Mouse (Mus musculus) liver, embryonic 11.5 days (tissue): ENCODE results near the gene Grin2d. TPM values are rescaled to one million over a fixed set of nuclear protein-coding genes. Genes with fewer than 3 reads are reported as not detected.
A peak's percentile ranks its signal among the peaks of the same experiment; 100 is the strongest.

Experiments used
- ATAC-seq: fragments of 200-750 bp; cut with Nextera tagmentation; replicated peaks from 2 replicates; pipeline ENCODE4 v1.8.0; 2017; ENCODE audit warnings: moderate number of reproducible peaks, mild to moderate bottlenecking, moderate TSS enrichment, moderate library complexity; ENCODE audit not compliant: low FRiP score
- DNase-seq: peaks from one replicate; pipeline ENCODE4 v3.0.0-alpha.2; 2017; ENCODE audit warnings: low spot score
- H3K27ac ChIP-seq: fragments of 300-500 bp; sonication (generic); 2 replicates; pipeline ENCODE4 v1.5.1; 2014; ENCODE audit warnings: mild to moderate bottlenecking, low read depth, low read length, control low read depth
- H3K27me3 ChIP-seq: fragments of 300-500 bp; sonication (generic); replicated peaks from 2 replicates; pipeline ENCODE4 v1.6.1; 2014; ENCODE audit warnings: low read length, mixed read lengths; ENCODE audit not compliant: control insufficient read depth, insufficient read depth
- H3K36me3 ChIP-seq: fragments of 300-500 bp; sonication (generic); 2 replicates; pipeline ENCODE4 v1.6.1; 2014; ENCODE audit warnings: mild to moderate bottlenecking, low read length, moderate library complexity, mixed read lengths; ENCODE audit not compliant: control insufficient read depth, insufficient read depth
- H3K4me1 ChIP-seq: fragments of 300-500 bp; sonication (generic); replicated peaks from 2 replicates; pipeline ENCODE4 v1.6.1; 2014; ENCODE audit warnings: low read length, mixed read lengths; ENCODE audit not compliant: control insufficient read depth, insufficient read depth
- H3K4me2 ChIP-seq: fragments of 300-500 bp; sonication (generic); 2 replicates; pipeline ENCODE4 v1.6.1; 2014; ENCODE audit warnings: mild to moderate bottlenecking, control low read depth, moderate library complexity
- H3K4me3 ChIP-seq: fragments of 300-500 bp; sonication (generic); 2 replicates; pipeline ENCODE4 v1.5.1; 2014; ENCODE audit warnings: low read depth, low read length, control low read depth
- H3K9ac ChIP-seq: fragments of 300-500 bp; sonication (generic); 2 replicates; pipeline ENCODE4 v1.6.1; 2014; ENCODE audit warnings: low read depth, low read length, control low read depth
- H3K9me3 ChIP-seq: fragments of 300-500 bp; sonication (generic); 2 replicates; pipeline ENCODE4 v1.6.1; 2016; ENCODE audit warnings: low read length, inconsistent platforms, mixed read lengths; ENCODE audit not compliant: control insufficient read depth
- WGBS: fragments of 180-500 bp; shearing (Covaris S2); extraction: QIAGEN DNeasy Blood & Tissue Kit; methylation state at CpG from one replicate; pipeline ENCODE4 v1.1.7; 2014; 5-methylcytosine and 5-hydroxymethylcytosine counted together
- polyA plus RNA-seq: library from polyadenylated mRNA; unstranded; fragments of >200 nt; fragmentation: Nextera tagmentation; extraction: Ambion mirVana; gene quantifications from 2 replicates; pipeline ENCODE4 v1.2.1, GENCODE M21; 2014

Grin2d gene
- polyA plus RNA-seq, 1 experiment from 2014 or later: 0.23 TPM

DNA sequence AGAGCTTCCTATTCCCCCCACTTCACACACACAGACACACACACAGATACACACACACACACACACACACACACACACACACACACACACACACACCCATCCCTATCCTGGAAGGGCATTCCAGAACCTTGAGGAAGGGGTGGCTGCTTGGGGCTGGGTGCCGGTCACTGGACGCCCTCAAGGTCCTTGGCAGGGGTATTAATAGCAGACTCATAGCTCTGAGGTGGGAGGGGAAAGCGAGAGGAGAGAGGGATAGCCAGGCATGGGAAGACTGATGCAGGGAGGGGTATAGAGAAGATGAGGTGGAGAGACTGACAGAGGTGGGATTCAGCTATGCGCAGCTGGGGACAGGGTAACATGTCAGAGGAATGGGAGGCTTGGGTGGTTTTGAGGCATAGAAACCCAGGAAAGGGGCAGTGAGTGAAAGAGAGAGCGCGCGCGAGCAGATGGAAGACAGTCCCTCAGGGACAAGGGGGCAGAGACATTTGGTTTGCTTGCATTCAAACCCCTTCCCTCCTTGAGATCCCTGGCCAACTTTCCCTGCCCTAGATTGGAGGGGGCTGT, 9.0 kb downstream of the Grin2d start:
- H3K27ac ChIP-seq: no peak overlapping the region
- no peak overlapping the region for H3K9ac ChIP-seq
- WGBS: 17% methylated on average over 8 of the region's 8 CpGs
- ATAC-seq (no peak), DNase-seq (no peak)
- no peak overlapping the region for H3K4me3 ChIP-seq
- peaks cover 59% of the 10 kb centered on the region for H3K27me3 ChIP-seq
- peaks cover 15% of the 10 kb centered on the region for H3K4me1 ChIP-seq
- no peaks in the 10 kb centered on the region for H3K9me3 ChIP-seq
- no peaks in the 10 kb centered on the region for H3K36me3 ChIP-seq
- H3K4me2 ChIP-seq: no peak overlapping the region

DNA sequence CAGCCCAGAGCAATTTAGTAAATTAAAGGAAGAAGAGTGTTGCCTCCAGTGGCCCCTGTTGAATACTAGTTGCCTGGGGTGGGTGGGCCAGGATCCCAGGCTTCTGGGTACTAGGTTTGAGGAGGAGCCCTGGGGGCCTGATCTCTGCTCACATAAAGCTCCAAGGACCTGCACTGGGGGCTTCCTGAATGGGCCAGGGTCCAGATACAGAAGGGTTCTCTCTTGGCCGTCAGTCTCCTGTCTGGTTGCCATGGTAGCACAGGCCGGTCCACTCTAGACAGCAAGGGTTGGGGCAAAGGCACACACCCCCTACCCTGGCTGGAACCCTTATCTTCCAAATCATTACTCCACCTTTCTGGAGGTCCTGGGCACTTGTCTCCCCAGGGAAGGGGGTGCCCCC, 10.3 kb downstream of the Grin2d start:
- ATAC-seq: no peak
- Histone ChIP-seq H3K9ac (no peak overlapping the region), H3K27me3 (peaks cover 59% of the 10 kb centered on the region), H3K36me3 (no peaks in the 10 kb centered on the region), H3K4me1 (peaks cover 11% of the 10 kb centered on the region), H3K9me3 (no peaks in the 10 kb centered on the region), H3K27ac (no peak overlapping the region), H3K4me2 (no peak overlapping the region; the same call in 1 of the 2 replicates), H3K4me3 (no peak overlapping the region)
- WGBS: 36% methylated on average over 2 of the region's 2 CpGs
- DNase-seq: no peak

DNA sequence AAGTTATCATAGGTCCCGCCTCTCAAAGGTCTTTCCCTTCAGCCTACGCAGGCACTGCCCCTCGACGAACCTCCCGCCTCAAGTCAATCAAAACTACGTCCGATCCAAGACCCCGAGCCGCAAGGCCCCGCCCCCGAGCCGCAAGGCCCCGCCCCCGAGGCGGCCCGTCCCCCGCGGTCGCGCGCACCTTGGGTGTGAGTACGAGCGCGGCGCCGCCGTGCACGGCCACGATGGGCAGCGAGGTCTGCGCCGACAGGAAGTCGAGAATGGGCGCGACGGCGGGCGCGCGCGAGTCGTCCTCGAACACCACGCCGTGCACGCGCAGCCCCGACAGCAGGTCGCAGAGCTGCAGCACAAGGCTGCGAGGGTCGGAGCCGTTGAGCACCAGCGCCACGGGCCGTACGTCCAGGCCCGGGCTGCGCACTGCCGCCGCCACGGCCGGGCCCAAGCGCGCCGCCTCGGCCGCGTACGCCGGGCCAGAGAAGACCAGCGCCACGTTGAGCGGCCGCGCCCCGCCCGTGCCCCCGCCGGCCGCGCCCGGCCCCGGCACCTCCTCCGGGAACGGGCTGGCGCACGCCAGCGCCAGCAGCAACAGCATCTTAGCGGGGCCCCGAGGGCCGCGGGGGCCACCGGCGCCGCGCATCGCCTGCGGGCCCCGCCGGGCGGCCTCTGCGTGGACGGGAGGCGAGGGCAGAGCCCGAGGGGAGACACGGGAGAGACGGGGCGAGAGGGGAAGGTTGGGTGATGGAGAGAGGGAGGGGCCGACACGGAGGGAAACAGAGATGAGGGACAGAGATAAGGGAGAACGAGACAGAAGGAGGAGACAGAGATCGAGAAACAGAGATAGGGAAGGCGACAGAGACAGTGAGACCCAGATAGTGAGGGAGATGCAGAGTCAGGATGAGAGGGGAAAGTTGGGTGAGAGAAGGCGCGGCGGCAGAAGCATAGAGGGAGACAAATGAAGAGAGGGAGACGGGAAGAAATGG, 12.0 kb downstream of the Grin2d start:
- peak overlapping the region; percentile 96 for H3K4me2 ChIP-seq
- no peaks in the 10 kb centered on the region for H3K9me3 ChIP-seq
- H3K4me1 ChIP-seq: peaks cover 11% of the 10 kb centered on the region
- peak overlapping the region; percentile 76 for H3K4me3 ChIP-seq
- H3K9ac ChIP-seq: peak overlapping the region; percentile 78
- H3K27ac ChIP-seq: peak overlapping the region; percentile 32; the same call in 1 of the 2 replicates
- peak; percentile 93 for DNase-seq
- under 1% methylated on average over 115 of the region's 117 CpGs for WGBS
- peaks cover 57% of the 10 kb centered on the region for H3K27me3 ChIP-seq
- peak; percentile 73 for ATAC-seq
- no peaks in the 10 kb centered on the region for H3K36me3 ChIP-seq

DNA sequence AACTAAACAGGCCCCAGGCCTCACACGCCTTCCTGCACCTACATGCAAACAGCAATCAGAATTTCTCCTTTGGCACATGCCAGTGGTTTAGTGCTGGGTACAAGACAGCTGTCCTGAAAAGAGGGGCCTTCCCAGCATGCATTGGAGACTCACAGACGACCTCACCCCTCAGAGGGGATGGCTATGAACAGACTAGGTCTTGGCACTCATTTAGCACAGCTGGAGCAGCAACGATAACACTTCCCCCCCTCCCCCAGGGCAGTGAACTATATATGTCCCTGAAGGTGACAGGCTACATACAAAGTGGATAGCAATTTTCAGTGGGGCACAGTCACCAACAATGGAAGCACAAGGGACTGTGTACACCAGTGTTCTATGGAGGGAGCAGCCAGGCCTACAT, 13.7 kb downstream of the Grin2d start:
- DNase-seq (no peak), ATAC-seq (no peak)
- Histone ChIP-seq H3K9ac (no peak overlapping the region), H3K27ac (no peak overlapping the region), H3K36me3 (no peaks in the 10 kb centered on the region), H3K4me3 (no peak overlapping the region), H3K4me2 (no peak overlapping the region), H3K4me1 (peaks cover 6% of the 10 kb centered on the region), H3K9me3 (no peaks in the 10 kb centered on the region), H3K27me3 (peaks cover 50% of the 10 kb centered on the region)
- 66% methylated on average over 3 of the region's 3 CpGs for WGBS

DNA sequence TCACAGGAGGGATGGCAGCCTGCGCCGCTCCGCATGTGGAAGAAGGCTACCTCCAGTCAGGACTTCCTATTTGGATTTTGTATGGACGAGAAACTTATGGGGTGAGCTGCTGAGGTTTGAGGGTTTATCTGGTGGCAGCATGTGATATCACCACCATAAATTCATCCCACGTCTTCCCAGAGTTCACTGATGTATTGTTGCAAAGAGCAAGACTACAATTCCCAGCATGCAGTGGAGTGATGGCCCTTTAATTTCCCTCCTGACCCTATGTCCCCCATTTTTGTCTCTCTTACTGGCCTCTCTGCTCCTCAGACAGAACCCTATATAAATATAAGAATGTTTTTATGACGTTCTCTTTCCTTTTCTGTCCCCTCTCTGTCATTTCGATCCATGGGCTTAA, 15.4 kb downstream of the Grin2d start:
- peaks cover 46% of the 10 kb centered on the region for H3K27me3 ChIP-seq
- H3K27ac ChIP-seq: no peak overlapping the region
- no peak overlapping the region for H3K4me2 ChIP-seq
- H3K36me3 ChIP-seq: no peaks in the 10 kb centered on the region
- H3K4me1 ChIP-seq: peaks cover 3% of the 10 kb centered on the region; the same call in 1 of the 2 replicates
- no peaks in the 10 kb centered on the region for H3K9me3 ChIP-seq
- WGBS: 79% methylated on average over 7 of the region's 7 CpGs
- no peak overlapping the region for H3K4me3 ChIP-seq
- ATAC-seq: no peak
- no peak overlapping the region for H3K9ac ChIP-seq
- DNase-seq: no peak

DNA sequence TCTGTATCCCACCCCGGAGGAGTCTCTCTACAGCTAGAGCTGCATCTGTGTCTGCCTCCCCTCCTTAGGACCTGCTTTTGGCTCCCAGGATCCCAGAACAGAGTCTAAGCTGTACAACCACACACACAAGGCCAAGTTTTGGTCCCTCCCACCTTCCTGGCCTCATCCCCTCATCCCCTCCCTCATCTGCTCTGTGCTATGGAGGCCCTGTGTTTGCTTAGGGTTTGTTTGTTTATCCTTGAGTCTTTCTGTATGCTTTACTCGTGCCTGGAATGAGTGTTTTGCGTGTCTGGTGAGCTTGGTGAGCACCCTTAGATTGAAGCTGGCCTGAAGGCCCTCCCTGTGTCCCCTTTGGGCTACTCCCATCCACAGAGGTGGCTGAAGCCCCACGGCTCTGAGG, 19.2 kb downstream of the Grin2d start:
- Histone ChIP-seq H3K9me3 (no peaks in the 10 kb centered on the region), H3K27ac (no peak overlapping the region), H3K4me2 (no peak overlapping the region), H3K36me3 (no peaks in the 10 kb centered on the region), H3K4me3 (no peak overlapping the region), H3K9ac (no peak overlapping the region), H3K4me1 (0 out of 2 replicates have a peak, but pooled peaks cover 2% of the 10 kb centered on the region), H3K27me3 (peaks cover 56% of the 10 kb centered on the region)
- DNase-seq (no peak), ATAC-seq (no peak)
- WGBS: 46% methylated on average over 4 of the region's 4 CpGs

DNA sequence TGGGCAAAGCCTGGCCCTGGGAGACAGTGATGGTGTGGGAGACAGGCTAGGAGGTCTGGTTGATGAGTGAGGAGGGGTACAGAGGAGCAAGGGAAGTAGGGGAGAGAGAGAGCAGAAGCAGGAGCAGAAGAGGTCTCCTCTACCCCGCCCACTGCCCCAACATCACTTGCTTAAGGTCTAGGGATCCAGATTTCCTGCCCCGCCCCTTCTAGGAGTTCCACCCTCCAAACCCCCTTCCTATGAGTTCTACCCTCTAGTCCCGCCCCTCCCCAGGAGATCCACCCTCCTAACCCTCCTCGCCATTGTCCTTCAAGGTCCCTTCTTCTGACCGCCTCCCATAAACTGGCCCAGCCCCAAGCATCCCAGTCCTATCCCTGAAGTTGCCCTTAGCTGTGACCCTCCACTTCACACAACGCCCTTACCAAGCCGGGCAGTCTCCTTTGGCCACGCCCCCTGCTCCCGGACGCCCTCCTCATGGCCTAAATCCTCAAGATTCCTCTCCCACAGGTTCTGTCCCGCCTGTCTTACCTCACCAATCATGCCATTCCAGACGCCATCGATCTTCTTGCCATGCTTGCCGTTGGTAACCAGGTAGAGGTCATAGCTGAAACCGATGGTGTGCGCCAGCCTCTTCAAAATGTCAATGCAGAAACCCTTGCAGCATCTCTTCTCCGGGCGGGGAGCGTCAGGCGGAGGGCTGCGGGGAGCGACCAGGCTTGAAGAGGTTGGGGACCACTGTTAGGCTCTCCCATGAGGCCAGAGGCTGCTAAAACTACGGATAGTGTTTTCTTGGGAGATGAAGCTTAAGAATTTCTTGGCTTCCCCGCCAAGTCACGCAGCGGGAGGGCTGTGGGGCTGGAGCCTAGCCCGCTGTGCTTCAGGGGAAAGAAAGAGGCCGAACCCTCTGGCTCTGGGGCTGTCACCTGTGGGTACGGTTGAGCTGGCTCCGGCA, 21.0 kb downstream of the Grin2d start:
- ATAC-seq: no peak
- WGBS: 4% methylated on average over 30 of the region's 30 CpGs
- Histone ChIP-seq H3K4me3 (peak overlapping the region; percentile 28), H3K36me3 (no peaks in the 10 kb centered on the region), H3K9me3 (no peaks in the 10 kb centered on the region), H3K9ac (no peak overlapping the region), H3K4me2 (peak overlapping the region; percentile 58), H3K27me3 (peaks cover 50% of the 10 kb centered on the region), H3K27ac (no peak overlapping the region), H3K4me1 (0 out of 2 replicates have a peak, but pooled peaks cover 2% of the 10 kb centered on the region)
- no peak for DNase-seq

DNA sequence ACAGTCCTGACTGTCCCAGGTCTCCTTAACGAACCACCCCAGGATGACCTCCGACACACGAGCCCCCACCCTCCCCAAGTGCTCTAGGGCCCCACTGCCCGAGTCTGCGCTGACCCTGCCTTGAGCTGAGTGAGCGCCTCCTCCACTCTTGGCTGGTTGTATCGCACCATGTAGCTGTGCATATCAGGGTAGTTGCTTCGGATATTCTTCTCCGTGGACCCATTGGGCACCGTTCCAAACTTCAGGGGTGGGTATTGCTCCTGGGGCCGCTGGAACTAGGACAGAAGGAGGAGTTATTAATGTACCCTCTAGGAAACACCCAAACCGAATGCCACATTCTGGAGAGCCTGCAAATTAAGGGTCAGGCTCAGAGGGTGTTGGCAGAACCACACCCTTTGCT, 25.1 kb downstream of the Grin2d start:
- 79% methylated on average over 12 of the region's 12 CpGs for WGBS
- 0 out of 2 replicates have a peak, but pooled peaks cover 2% of the 10 kb centered on the region for H3K4me1 ChIP-seq
- no peak overlapping the region for H3K9ac ChIP-seq
- no peak for DNase-seq
- ATAC-seq: no peak
- H3K9me3 ChIP-seq: no peaks in the 10 kb centered on the region
- H3K27ac ChIP-seq: no peak overlapping the region
- no peak overlapping the region for H3K4me3 ChIP-seq
- no peak overlapping the region for H3K4me2 ChIP-seq
- no peaks in the 10 kb centered on the region for H3K36me3 ChIP-seq
- peaks cover 34% of the 10 kb centered on the region for H3K27me3 ChIP-seq
